Mouse (Mus musculus): ENCODE measurements around the gene Ppp1r9b. TPM values are rescaled to one million over a fixed set of nuclear protein-coding genes. Genes with fewer than 3 reads are reported as not detected.

The Ppp1r9b gene
- total RNA-seq, 2 experiments from 2014 or later = 388 to 414 TPM

DNA sequence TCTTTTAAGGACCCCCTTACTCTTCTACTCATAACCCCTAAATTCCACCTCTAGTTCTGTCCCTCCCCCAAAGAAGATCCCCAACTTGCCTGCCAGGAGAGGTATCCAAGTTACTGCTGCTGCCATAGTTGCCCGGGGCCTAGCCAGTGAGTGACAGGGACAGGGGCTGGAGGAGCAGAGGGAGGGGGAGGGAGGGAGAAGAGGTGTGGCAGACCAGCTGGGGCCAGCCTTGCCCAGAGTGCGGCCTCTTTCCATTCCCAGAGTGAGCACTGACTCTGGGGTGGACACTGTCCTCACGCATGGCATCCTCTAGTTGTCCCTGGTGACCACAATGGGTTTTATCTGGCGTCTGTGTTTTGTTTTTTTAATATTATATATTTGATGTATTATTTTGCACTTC, 17.5 kb upstream of the Ppp1r9b start:
- intact Hi-C loops (cut with DNase I) = no loop called here
- DNase-seq (ENCODE audit: extremely low spot score in 1 of 2, low spot score in 2 of 2) = no peak

DNA sequence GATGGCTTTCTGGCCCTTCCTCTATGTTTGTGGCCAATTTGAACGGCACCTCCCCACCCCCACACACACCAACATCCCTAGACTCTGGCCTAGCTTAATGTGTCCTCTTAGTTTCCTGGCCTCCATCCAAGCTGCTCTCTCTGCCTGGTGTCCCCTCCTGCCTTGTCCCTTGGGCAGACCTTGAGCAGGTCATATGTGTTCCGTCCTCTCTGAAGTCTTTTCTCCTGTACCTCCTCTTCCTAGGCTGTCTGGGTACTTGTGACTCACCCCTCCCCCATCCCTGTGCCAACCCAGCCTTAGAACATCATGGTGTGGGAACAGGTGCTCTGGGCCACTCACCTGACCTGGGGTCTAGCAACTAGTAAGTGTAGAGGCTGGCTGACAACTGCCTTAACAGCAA, 15.9 kb upstream of the Ppp1r9b start:
- no peak for DNase-seq (ENCODE audit: extremely low spot score in 1 of 2, low spot score in 2 of 2)
- intact Hi-C loops (cut with DNase I) = no loop called here

DNA sequence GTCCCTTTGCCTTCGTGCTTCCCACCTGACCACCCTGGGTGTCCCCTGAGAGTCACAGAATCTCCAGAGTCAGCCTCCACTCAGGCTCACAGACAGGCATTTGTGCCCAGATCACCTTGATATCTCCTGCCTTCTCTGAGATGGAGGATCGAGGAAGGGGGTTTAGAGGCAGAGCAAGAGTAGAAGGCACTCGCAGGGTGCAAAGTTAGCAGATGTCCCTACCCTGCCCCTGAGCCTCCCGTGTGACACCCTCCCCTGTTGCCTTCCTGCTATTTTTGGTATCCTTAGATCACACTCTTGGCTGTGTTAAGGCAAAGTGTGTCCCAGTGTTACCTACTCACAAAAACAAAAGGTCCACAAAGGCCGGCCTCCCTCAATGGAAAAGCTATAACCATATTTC, 14.6 kb upstream of the Ppp1r9b start, which contains the start of gene Sgca:
Gene Sgca (minus strand): TSS at position 129 of the 400 bp plus-strand sequence.
- intact Hi-C loops (cut with DNase I) = no loop called here
- no peak for DNase-seq (ENCODE audit: extremely low spot score in 1 of 2, low spot score in 2 of 2)

DNA sequence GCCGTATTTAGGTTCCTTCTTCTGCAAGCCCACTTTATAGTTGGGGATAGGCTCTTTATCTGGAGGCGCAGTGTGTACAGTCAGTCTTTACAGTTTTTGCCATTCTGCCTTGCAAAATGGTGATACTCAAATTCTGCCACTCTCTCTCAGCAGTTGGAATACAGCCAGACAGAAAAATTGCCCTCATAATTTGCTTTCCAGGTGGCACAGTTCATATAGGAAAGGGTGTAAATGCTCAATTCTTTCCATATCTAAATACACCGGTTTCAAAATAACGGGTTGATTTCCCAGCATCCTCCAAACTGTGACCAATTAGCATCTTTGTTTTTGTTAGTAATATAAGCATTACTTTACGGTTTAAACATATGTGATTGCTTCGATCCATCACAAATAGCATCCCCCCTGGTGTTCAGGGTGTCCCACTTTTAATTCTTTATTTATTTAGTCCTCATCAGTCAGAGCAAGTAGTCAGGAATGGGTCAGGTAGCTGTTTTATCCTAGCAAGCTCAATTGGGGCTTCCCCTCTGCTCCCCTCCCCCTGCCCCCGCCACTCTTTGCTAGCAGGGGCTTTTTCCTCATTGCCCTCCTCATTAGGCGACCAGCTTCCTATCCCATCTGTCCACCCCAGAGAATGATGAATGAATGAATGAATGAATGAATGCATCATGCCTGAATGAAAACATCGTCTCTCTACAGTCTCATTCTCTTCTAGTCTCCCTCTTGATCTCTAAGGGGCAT, 12.5 kb upstream of the Ppp1r9b start:
- intact Hi-C loops (cut with DNase I) = loop anchor here (2.0 kb wide), 1 partner anchor 22 kb away; no protein-coding TSS in a partner anchor
- no peak for DNase-seq (ENCODE audit: extremely low spot score in 1 of 2, low spot score in 2 of 2)

DNA sequence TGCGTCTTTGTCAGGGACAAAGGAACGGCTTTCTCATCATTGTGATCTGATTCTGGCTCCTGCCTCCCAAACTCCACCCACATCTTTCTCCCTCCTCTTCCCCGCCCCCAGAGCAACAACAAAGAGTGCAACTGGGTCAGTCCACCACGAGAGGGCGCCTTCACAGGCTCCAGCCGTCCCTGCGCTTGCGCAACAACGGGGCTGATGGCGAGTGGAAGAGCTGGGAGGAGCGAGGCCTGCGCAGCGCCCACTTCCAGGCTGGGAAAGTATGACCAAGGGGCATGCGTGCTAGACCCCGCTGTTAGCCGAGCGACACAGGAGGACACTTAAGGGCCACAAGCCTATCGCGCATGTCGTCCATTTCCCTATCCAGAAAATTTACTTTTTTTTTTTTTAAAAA, 11.9 kb upstream of the Ppp1r9b start:
- intact Hi-C loops (cut with DNase I) = loop anchor here (2.0 kb wide), 1 partner anchor 22 kb away; no protein-coding TSS in a partner anchor
- DNase-seq (ENCODE audit: extremely low spot score in 1 of 2, low spot score in 2 of 2) = peak; percentile 96 to 98

DNA sequence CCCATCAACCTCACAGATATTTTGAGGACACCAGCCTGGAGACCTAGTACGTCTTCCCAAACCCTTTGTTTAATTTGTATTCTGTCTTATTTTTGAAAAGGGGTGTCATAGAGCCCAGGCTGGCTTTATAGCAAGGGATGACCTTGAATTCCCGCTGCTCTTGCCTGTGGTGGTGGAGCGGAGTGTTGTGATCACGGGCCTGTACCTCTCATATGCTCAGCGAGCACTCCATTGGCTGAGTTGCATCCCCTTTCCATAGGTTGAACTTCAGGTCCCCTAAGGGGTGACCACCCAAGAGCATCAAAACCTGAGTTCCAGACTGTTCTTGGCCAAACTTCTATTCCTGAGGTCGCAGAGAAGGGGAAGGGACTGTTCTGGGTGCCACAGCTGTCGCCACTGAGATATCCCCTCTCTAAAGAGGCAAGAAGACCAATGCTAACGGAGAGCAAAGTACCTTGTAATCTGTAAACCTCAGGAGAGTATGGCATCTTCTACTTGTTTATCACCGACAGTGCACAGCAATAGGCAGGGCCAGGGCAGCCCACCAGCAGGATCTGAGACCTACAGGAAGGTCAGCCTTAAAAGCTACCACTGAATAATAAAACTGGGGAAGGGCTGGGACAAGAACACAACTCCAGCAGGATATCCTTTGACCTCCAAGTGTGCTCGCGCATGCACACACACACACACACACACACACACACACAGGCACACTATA, 11.2 kb upstream of the Ppp1r9b start:
- intact Hi-C loops (cut with DNase I) = loop anchor here (2.0 kb wide), 1 partner anchor 21 kb away; no protein-coding TSS in a partner anchor
- no peak for DNase-seq (ENCODE audit: extremely low spot score in 1 of 2, low spot score in 2 of 2)

DNA sequence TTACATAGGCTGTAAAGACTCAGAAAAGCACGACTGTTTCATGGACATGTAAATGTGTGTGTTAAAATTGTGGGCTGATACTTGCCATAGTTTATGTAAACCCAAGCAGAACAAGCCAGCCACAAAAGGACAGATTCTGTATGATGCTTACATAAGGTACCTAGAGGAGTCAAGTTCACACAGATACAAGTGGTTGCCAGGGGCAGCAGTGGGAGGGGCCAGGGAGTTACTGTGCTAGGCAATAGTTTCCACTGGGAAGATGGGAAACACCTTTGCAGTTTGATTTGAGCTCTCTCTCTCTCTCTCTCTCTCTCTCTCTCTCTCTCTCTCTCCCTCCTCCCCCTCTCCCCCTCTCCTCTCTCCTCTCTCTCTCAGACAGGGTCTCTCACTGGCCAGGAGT, 5.7 kb upstream of the Ppp1r9b start:
- no peak for DNase-seq (ENCODE audit: extremely low spot score in 1 of 2, low spot score in 2 of 2)
- intact Hi-C loops (cut with DNase I) = no loop called here

DNA sequence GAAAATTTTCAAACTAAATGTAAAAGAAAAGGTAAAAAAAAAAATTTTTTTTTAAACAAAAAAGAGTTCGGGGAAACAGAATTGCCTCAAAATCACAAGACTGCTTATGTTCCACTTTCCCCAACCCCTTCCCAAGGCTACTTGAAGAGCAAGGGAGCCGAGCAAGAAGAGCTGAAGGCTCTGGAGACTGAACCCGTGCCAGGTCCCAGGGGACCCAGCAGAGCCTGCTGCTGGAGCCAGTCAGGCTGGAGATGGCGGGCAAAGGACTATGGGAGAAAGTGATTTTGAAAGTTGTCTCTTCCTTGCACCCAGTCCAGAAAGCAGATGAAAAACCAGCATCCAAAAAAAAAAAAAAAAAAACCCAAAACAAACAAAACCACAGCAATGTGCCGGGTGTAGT, 5.0 kb upstream of the Ppp1r9b start:
- no peak for DNase-seq (ENCODE audit: extremely low spot score in 1 of 2, low spot score in 2 of 2)

DNA sequence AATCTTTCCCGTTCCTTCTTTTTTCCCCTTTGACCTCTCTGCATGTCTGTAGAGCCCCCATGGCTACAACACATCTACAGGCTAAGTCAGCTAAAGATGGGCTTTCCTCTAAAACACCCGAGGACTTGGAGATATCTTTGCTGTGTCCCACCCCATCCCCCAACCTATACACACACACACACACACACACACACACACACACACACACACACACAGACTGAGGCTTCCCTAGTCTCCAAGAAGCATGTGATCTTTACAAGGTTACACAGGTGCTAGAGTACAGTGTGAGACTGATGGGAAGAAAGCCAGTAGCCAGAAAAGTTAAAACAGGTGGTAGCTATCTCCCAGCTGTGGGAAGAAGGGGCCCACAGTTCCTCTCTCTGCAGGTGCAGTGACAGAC, 4.4 kb upstream of the Ppp1r9b start:
- no peak for DNase-seq (ENCODE audit: extremely low spot score in 1 of 2, low spot score in 2 of 2)
- intact Hi-C loops (cut with DNase I) = no loop called here

More for the DNA sequence above, 5.0 kb upstream of the Ppp1r9b start:
- intact Hi-C loops (cut with DNase I) = no loop called here

DNA sequence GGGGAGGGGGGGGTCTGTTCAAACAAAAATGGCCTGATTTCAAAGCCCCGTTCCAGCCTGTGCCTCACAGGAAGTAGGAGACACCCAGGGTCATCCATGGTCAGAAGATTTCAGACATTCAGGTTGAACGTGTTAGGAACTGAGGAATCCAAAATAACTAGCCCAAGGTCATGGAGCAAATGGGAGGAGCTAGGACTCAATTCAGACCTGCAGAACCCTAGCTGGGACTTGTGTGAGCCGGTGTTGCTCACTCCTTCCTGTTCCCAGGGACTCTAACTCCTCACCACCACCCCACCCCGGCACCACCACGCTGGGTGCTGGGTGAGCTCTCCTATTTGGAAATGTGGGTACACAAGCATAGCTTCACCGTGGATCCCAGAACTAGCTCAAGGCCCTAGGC, 3.5 kb upstream of the Ppp1r9b start:
- no peak for DNase-seq (ENCODE audit: extremely low spot score in 1 of 2, low spot score in 2 of 2)

DNA sequence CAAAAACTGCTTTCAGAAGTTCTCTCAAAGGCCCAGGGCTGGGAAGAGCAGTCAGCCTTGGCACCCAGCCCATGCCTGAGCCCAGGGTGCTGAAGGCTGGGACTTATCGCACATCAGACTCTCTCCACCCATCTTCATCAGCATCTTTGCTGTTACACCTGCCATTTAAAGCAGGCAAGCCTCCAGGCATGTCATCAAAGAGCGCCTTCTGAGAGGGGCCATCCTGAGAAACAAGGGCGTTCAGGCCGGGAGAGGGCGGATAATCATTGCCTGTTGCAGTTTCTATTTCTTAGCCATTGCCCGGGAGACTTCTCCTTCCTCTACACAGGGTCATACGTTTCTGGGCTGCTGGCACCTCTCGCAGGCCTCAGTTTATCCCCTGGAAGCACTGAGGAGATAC, 3.0 kb upstream of the Ppp1r9b start:
- no peak for DNase-seq (ENCODE audit: extremely low spot score in 1 of 2, low spot score in 2 of 2)
- intact Hi-C loops (cut with DNase I) = no loop called here

More for the DNA sequence above, 3.5 kb upstream of the Ppp1r9b start:
- intact Hi-C loops (cut with DNase I) = no loop called here

DNA sequence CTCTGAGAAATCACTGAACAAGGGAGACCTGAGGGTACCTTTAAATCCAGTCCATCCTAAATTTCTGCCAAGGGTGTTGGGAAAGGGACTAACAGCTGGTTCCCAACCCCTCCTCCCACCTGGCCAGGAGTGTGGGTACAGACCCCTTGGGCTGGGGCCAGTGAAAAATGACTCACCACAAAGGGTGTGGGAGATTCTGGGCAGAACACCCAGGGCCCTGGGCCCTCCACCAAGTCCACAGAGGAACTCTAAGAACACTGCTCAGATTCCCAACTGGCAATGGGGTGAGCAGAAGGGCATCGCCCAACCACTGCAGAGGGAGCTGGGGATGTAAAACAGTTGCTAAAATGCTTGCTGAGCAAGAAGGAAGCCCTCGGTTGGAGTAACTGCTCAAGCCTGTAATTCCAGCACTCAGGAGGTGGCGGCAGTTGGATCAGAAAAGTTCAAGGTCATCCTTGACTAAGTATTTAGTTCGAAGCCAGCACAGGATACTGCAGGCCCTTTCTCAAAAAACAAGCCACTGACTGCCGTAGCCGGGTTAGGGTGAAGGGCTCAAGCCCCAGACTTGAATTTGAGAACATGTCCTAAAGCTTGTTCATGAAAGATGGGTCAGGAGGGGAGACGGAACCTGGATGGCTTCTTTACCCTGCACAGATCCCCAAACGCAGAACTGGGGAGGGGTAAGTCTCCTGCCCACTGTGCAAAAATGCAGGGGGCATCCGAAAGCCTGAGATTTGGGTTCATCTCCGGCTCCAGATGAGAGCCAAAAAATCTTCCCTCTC, 1.9 kb upstream of the Ppp1r9b start:
- intact Hi-C loops (cut with DNase I) = no loop called here
- DNase-seq (ENCODE audit: extremely low spot score in 1 of 2, low spot score in 2 of 2) = no peak

DNA sequence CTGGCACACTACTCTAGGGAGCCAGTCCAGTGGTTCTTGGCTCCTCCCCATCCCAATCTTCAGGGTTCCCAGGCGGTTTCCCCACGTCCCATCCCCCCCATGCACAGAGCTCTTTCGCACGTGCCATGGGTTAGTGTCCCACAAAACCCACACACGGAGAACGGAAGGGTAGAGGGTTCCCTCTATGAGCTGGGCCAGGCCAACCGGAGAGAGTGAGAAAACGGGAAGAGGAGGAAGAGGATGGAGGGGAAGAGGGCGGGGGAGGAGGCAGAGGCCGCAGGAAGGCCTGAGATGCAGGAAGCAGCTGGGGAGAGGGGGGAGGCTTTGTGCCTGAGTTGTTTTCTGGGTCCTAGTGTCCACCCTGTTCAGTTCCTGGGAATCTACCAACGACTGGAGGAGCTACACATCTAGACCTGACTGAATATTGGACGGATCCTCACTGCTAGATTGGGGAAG, 1.2 kb upstream of the Ppp1r9b start:
- peak; percentile 75 to 88 for DNase-seq (ENCODE audit: extremely low spot score in 1 of 2, low spot score in 2 of 2)
- intact Hi-C loops (cut with DNase I) = no loop called here

DNA sequence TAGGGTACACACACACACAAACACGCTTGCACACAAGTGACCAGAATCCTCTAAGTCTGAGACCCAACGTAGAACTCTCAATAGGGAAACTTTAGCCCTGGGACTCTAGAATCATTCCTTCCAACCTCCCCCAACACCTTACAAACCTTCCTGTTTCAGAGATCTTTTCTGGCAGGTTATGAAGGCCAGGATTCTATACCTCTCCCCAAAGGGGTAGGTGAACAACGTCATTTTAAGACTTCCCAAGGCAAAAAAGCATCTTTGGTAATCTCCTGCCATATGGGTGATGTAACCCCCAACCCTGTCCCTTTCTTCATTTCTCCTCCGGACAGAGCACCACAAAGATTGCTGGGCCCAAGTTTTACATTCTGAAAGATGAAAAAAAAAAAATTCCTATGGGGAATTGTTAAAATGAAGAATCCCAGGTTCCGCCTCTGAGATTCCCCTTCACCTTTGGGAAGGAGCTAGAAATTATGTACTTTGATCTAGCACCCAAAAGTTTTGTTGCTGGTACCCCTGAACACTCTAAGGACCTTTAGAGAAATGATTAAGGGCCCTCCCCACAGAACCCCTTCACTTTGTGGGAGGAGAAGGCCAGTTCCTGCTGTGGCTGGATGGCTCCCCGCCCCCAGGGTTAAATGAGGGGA, 610 bp upstream of the Ppp1r9b start:
- no peak for DNase-seq (ENCODE audit: extremely low spot score in 1 of 2, low spot score in 2 of 2)
- intact Hi-C loops (cut with DNase I) = no loop called here

DNA sequence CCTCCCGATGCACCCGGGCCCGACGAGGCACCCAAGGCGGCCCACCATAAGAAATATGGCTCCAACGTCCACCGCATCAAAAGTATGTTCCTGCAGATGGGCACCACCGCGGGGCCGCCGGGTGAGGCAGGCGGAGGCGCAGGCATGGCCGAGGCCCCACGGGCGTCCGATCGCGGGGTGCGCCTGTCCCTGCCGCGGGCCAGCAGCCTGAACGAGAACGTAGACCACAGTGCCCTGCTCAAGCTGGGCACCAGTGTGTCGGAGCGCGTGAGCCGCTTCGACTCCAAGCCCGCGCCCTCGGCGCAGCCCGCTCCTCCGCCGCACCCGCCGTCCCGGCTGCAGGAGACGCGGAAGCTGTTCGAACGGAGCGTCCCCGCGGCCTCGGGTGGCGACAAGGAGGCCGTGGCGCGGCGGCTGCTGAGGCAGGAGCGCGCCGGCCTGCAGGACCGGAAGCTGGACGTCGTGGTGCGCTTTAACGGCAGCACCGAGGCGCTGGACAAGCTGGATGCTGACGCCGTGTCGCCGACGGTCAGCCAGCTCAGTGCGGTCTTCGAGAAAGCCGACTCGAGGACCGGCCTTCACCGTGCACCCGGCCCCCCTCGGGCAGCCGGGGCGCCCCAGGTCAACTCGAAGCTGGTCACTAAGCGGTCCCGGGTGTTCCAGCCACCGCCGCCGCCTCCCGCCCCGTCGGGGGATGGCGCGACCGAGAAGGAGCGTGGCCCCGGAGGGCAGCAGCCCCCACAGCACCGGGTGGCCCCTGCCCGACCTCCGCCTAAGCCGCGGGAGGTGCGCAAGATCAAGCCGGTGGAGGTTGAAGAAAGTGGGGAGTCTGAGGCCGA, 1.0 kb downstream of the Ppp1r9b start:
- no peak for DNase-seq (ENCODE audit: extremely low spot score in 1 of 2, low spot score in 2 of 2)
- intact Hi-C loops (cut with DNase I) = no loop called here

DNA sequence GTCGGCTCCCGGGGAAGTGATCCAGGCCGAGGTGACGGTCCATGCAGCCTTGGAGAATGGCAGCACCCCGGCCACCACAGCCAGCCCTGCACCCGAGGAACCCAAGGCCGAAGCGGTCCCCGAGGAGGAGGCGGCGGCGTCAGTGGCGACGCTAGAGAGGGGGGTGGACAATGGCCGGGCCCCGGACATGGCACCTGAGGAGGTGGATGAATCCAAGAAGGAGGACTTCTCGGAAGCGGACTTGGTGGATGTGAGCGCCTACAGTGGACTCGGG, 1.6 kb downstream of the Ppp1r9b start:
- no peak for DNase-seq (ENCODE audit: extremely low spot score in 1 of 2, low spot score in 2 of 2)
- intact Hi-C loops (cut with DNase I) = no loop called here

DNA sequence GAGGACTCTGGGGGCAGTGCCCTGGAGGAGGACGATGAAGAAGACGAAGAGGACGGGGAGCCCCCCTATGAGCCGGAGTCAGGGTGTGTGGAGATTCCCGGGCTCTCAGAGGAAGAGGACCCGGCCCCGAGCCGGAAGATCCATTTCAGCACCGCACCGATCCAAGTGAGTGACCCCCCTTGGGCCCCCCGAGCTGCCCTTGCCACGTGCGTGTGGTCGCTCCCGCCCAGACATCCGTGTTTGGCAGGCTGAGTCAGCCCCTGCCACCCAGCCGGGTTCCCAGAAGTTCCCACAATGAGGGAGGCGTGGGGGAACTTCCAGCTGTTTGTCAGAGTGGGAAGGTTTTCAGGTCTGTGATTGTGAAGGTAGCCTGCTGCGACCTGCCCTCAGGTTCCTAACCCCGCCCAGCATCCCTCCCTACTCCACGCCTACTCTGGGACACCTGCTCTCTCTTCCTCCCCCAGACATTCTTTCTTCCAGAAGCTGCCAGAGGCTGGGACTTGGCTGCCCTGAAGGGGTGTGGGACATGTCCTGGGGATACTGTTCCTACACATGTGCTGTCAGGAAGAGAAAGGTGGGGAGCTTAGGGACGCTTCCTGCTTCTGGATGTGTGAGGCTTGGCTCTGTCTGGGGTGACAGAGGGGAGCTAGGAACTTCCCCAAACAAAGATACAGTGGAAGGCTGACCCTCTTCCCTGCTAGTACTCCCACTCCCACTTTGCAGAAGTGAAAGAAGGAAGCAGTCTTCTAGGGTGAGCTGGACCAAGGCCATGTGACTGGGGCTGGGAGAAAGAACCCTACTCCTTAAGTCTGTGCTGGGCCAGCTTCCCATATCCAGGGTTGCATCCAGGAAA, 2.1 kb downstream of the Ppp1r9b start:
- DNase-seq (ENCODE audit: extremely low spot score in 1 of 2, low spot score in 2 of 2) = peak in 1 of 2 experiments; percentile 74
- intact Hi-C loops (cut with DNase I) = no loop called here
